Mouse (Mus musculus) gastrocnemius, postnatal 14 days (tissue): ENCODE data around the gene Olfr314. TPM values are rescaled to one million over a fixed set of nuclear protein-coding genes. Genes with fewer than 3 reads are reported as not detected.
"Not testable (repeated sequence)": the region's sequence is repeated elsewhere in the genome, so short reads cannot be mapped to it uniquely, and the experiment has no call there.

Experiments
- DNase-seq: peaks from one replicate; pipeline ENCODE4 v3.0.0; 2021; ENCODE audit warnings: mixed read lengths
- intact Hi-C: fragments of 180-260 bp; cut with DNase I; formaldehyde crosslinking; loops from one replicate; pipeline ENCODE4 v1.15.1; 2025; ENCODE audit warnings: low total_unique reads
- long read RNA-seq, 2 experiments: library from polyadenylated mRNA; stranded (forward); transcript quantifications; one replicate each; pipeline ENCODE4 v2.0.0; 2021
- total RNA-seq, 2 experiments: library from RNA; stranded (reverse); gene quantifications; 2 replicates each; pipeline ENCODE4 v1.2.3; 2021

The Olfr314 gene
- total RNA-seq = not detected
- long read RNA-seq, experiment 1 = 0 reads
- long read RNA-seq, experiment 2 = 0 reads

- no peak for DNase-seq
- intact Hi-C loops = no loop called here
Observed at GRCm38 (mm10) chr11:58782480-58783089, at the start of gene Olfr314. Olfr314 (plus strand) TSS chr11:58782952.

DNA sequence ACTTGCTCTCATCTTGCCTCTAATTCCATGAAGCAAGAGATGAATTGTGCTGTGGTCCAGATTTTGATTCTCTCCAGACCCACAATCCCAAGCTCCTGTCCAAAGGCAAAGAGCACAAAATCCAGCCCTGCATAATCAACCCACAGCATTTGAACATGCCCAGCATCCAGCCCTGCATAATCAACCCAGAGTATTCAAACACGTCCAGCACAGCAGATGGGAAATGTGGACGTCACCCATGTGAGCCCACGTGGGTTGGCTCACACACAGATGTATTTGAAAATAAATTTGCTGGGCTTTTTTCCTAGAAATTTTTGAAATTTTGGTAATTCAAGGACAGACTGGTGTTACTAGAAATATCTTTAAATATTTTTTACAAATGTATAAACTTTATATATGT, 49.4 kb upstream of the Olfr314 start:
- no peak for DNase-seq
- intact Hi-C loops = no loop called here

- intact Hi-C loops = no loop called here
Observed at GRCm38 (mm10) chr11:58738792-58739262, 43.9 kb upstream of the Olfr314 start, which contains the start of gene Olfr317. Olfr317 (minus strand) TSS chr11:58739212.

DNA sequence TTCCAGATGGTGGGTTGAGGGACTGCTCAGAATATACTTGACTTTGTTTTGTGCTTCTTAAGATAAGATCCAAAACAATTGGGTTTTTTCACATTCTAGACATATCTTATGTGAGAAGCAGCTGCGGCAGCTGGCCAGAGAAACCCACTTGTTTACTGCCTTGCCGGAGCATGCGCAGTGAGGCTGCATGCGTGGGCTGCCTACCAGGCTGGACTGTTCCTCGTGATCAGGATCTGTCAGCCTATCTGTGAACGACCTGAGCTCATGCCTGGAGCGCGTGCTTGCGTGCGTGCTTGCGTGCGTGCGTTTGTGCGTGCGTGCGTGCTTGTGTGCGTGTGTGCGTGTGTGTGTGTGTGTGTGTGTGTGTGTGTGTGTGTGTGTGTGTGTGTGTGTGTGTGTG, 31.7 kb upstream of the Olfr314 start:
- intact Hi-C loops, DNase-seq: not testable (repeated sequence)

More at GRCm38 (mm10) chr11:58738792-58739262, 43.9 kb upstream of the Olfr314 start, which contains the start of gene Olfr317:
- no peak for DNase-seq

- intact Hi-C loops = no loop called here
- no peak for DNase-seq
Observed at GRCm38 (mm10) chr11:58752434-58752833, 30.3 kb upstream of the Olfr314 start, which contains the start of gene Olfr316. Olfr316 (plus strand) TSS chr11:58752734.

- DNase-seq = no peak
- intact Hi-C loops = no loop called here
Observed at GRCm38 (mm10) chr11:58772888-58773287, 9.9 kb upstream of the Olfr314 start, which contains the start of gene Olfr315. Olfr315 (plus strand) TSS chr11:58773188.

- no peak for DNase-seq
- intact Hi-C loops = no loop called here
Observed at GRCm38 (mm10) chr11:58784182-58784581, 1.4 kb downstream of the Olfr314 start.

GRCm38 (mm10) chr11:58787651-58788050, 4.9 kb downstream of the Olfr314 start:
- DNase-seq = no peak
- intact Hi-C loops = no loop called here

- no peak for DNase-seq
- intact Hi-C loops = no loop called here
Observed at GRCm38 (mm10) chr11:58788346-58788745, 5.6 kb downstream of the Olfr314 start.

GRCm38 (mm10) chr11:58789532-58789931, 6.8 kb downstream of the Olfr314 start:
- intact Hi-C loops = no loop called here
- DNase-seq = no peak

DNA sequence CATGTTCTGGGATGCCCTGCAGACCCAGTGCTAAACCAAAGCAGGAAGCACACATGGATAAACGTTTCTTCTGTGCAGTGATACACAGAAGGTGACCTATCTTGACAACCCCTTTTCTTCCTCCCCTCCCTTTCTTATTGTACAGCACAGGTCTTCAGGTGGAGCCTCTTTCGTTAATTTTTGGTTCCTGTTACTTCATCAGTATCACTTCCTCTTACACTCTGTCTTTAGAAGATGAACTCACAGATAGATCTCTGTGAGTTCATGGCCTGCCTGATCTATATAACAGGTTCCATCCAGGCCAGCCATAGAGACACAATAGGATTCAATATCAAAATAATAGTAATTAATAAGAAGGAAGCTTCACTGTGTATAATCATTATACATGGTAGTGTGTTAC, 7.3 kb downstream of the Olfr314 start:
- no peak for DNase-seq

DNA sequence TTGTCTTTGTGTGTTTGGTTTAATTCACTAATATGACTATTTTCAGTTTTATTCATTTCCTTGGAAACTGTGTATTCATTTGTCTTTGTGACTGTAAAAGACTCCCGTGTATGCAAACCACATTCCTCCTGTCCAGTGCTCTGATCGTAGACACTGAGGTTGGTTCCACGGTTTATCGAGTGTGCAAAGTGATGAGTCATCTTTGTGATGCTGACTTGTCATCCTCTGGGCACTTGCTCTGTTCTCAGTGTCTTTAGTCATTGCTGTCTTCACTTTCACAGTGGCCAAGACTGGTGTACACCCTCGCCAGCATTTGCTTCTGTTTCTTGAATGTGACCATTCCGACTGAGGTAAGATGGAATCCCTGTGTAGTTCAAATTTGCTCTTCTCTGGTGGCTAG, 7.9 kb downstream of the Olfr314 start:
- DNase-seq = no peak
- intact Hi-C loops = no loop called here

More for the DNA sequence above, 7.3 kb downstream of the Olfr314 start:
- intact Hi-C loops = no loop called here

DNA sequence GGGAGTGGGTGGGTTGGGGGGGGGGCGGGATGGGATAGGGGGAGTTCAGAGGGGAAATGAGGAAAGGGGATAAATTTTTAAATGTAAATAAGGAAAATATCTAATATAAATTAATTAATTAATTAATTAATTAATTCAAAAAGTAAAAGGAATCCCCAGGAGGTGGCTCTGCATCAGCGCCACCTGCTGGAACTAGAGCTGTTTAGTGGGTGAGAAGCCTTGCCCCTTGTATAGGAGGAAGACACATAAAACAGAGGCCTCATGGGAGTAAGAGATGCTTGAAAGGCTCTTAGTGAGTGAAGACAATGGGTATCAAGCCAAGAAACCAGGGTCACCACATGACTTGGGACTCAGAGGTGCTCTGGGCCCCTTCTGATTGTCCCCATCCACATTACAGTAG, 13.1 kb downstream of the Olfr314 start:
- DNase-seq = no peak
- intact Hi-C loops = no loop called here

- intact Hi-C loops = no loop called here
- peak; percentile 10 for DNase-seq
Observed at GRCm38 (mm10) chr11:58796850-58797249, 14.1 kb downstream of the Olfr314 start.

- no peak for DNase-seq
- intact Hi-C loops = no loop called here
Observed at GRCm38 (mm10) chr11:58799747-58800146, 17.0 kb downstream of the Olfr314 start.

DNA sequence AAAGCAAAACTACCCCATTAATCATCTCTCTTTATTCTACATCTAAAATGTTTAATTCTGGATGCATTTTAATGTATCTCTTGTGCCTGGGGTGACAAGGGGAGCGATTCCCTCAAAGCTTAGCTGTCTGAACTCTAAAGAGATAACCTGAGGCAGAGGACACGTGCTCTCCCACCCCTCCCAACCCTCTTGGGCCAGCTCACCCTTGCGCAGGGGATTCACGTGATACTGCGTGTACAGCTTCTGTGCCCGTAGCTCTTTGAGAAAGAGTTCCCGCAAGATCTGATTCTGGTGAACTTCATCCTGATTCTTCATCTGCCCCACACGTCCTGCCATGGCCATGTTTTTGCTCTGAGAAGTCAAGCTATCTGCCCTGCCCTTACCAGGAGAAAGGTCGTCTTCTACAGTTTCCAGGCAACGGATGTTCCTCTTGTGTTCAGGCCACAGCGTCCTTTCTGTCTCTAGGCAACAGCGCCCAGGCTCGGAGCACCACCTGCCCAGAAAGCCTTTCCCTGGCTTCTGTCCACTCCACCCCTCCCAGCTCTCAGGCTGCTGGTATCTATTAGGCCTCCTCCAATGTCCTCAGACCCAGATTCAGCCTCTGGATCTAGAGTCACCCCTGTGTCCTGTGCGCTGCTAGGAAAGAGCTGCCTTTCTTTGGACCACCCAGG, 18.9 kb downstream of the Olfr314 start, which contains the start of gene Fam183b:
TSS of gene Fam183b (minus strand) at position 403 of the 671 bp plus-strand sequence.
- peak; percentile 17 for DNase-seq
- intact Hi-C loops = no loop called here

DNA sequence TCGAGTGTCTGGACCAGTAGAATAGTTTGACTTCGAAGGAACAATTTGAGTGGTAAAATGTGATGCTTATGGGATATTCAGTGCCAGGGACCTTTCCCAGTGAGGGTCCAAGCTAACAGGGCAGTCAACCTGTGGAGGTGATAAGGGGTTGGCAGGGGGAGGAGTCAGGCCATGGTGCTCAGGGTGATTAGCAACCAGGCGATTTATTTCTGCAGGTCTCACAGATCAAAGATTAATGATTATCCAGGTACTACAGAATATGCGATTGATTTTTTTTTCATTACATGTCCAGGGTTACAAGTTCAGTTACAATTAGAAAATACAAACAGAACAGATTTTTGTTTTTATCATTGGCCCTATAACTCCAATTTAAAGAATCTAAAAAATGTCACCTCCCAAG, 21.1 kb downstream of the Olfr314 start:
- intact Hi-C loops = no loop called here
- no peak for DNase-seq

GRCm38 (mm10) chr11:58804393-58804792, 21.6 kb downstream of the Olfr314 start:
- intact Hi-C loops = no loop called here
- DNase-seq = no peak

GRCm38 (mm10) chr11:58812001-58812400, 29.2 kb downstream of the Olfr314 start:
- DNase-seq = no peak
- intact Hi-C loops = no loop called here

- intact Hi-C loops, DNase-seq: not testable (repeated sequence)
Observed at GRCm38 (mm10) chr11:58814700-58815099, 31.9 kb downstream of the Olfr314 start, which contains the start of gene Olfr313. Olfr313 (plus strand) TSS chr11:58815000.

- no peak for DNase-seq
- intact Hi-C loops = no loop called here
Observed at GRCm38 (mm10) chr11:58815676-58816075, 32.9 kb downstream of the Olfr314 start.
